18 mouse cellular contexts compared by ENCODE assay signal in the genomic region with DNA sequence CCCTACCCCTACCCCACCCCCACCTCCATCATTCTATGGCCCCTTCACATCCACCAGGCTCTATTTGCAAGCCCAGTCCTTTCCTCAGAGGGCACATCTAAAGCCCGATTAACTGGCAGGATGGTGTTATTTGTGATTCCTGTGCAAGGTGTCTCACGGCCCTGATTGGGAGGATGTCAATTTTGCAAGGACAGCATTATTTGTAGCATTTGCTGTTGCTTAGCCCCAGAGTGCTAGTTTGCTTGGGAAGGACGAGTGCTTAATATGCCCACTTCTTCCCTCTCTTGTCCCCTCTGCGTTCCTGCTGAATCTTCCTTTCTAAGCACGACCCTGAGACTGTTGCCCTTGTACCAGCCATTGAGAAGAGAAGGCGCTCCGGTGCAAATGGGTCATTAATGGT.
"Had no signal": no experiment of that assay in that cellular context is flagged by ENCODE, and none has a peak within 500 bp of the region (broad histone marks: within the 10 kb centered on the region; RNA-seq: fewer than 3 reads in every experiment).

No protein-coding gene starts in this region.

- H3K4me1 ChIP-seq: midbrain, embryonic 10.5 days; midbrain, embryonic 12.5 days; neural tube, embryonic 12.5 days had no signal

- H3K4me3 ChIP-seq: midbrain, embryonic 10.5 days; midbrain, embryonic 12.5 days; myocyte; neural tube, embryonic 12.5 days; neural tube, embryonic 15.5 days had no signal

- H3K27ac ChIP-seq: midbrain, embryonic 10.5 days; midbrain, embryonic 12.5 days; neural tube, embryonic 12.5 days; neural tube, embryonic 15.5 days had no signal

- H3K9ac ChIP-seq: lung, embryonic 14.5 days; midbrain, embryonic 12.5 days; neural tube, embryonic 12.5 days; neural tube, embryonic 15.5 days had no signal

- H3K4me2 ChIP-seq: lung, embryonic 14.5 days; midbrain, embryonic 12.5 days; neural tube, embryonic 12.5 days; neural tube, embryonic 15.5 days had no signal

- H3K36me3 ChIP-seq: midbrain, embryonic 10.5 days; midbrain, embryonic 12.5 days; neural tube, embryonic 12.5 days; neural tube, embryonic 15.5 days had no signal

- H3K9me3 ChIP-seq: midbrain, embryonic 10.5 days; midbrain, embryonic 12.5 days; neural tube, embryonic 12.5 days; neural tube, embryonic 15.5 days had no signal

- DNase-seq: lung, adult 18-20 months; lung, embryonic 14.5 days; lung, postnatal 10 days; lung, postnatal 4 days; midbrain, embryonic 14.5 days; retina, postnatal 1 day; right cerebral cortex, postnatal 25 days; right cerebral cortex, postnatal 4 days; spleen, adult 18-20 months; thymus, adult 18-20 months; thymus, postnatal 14 days; thymus, postnatal 36 days had no signal

- ATAC-seq: midbrain, embryonic 16.5 days had no signal

- H3K27me3 ChIP-seq: midbrain, embryonic 12.5 days; neural tube, embryonic 12.5 days; neural tube, embryonic 15.5 days had no signal
